Mouse (Mus musculus) bone marrow macrophage, adult 2 months (primary cell): ENCODE measurements around the gene Mdh2. TPM values are rescaled to one million over a fixed set of nuclear protein-coding genes. Genes with fewer than 3 reads are reported as not detected.

Experiments used
- H3K27ac ChIP-seq: 2 replicates; pipeline ENCODE4 v1.5.1; 2012; ENCODE audit warnings: low read depth, low read length; ENCODE audit not compliant: insufficient read depth
- H3K4me1 ChIP-seq: 2 replicates; pipeline ENCODE4 v1.6.1; 2012; ENCODE audit warnings: low read length; ENCODE audit not compliant: control insufficient read depth, insufficient read depth
- H3K4me3 ChIP-seq: 2 replicates; pipeline ENCODE4 v1.5.1; 2012; ENCODE audit warnings: mild to moderate bottlenecking, low read length, moderate library complexity; ENCODE audit not compliant: insufficient read depth
- CTCF ChIP-seq: IDR thresholded peaks from 2 replicates; pipeline ENCODE4 v1.5.1; 2012; ENCODE audit warnings: low read depth, mild to moderate bottlenecking, low read length, moderate library complexity
- POLR2A ChIP-seq: IDR thresholded peaks from 2 replicates; pipeline ENCODE4 v1.6.1; 2012; ENCODE audit warnings: mild to moderate bottlenecking, low read depth, low read length, borderline replicate concordance
- polyA plus RNA-seq: library from polyadenylated mRNA; stranded (reverse); fragments of >200 nt; gene quantifications from 2 replicates; pipeline ENCODE4 v1.2.4, GENCODE M21; 2012; ENCODE audit not compliant: missing spikeins, insufficient read depth, insufficient read length

The Mdh2 gene
- polyA plus RNA-seq, result 92.1 and 126 TPM in 2 replicates

- H3K4me1 ChIP-seq, result peaks cover 31% of the 10 kb centered on the region
Measured at GRCm38 (mm10) chr5:135778471-135779445, at the start of gene Mdh2. Gene Mdh2, plus strand, starts transcription at chr5:135778480.

GRCm38 (mm10) chr5:135729351-135729750 lies 48.9 kb upstream of the Mdh2 start:
- no peak overlapping the region for H3K4me3 ChIP-seq
- H3K27ac ChIP-seq, result no peak overlapping the region
- no peak for TF ChIP-seq CTCF
- TF ChIP-seq POLR2A, result no peak
- peaks cover 6% of the 10 kb centered on the region for H3K4me1 ChIP-seq

More at GRCm38 (mm10) chr5:135778471-135779445, at the start of gene Mdh2:
- H3K27ac ChIP-seq, result peak within 1 kb of the TSS; percentile 84
- peak within 1 kb of the TSS; percentile 70 for H3K4me3 ChIP-seq
- TF ChIP-seq CTCF (no peak), POLR2A (0 out of 2 replicates have a peak, but pooled peaks have one; percentile 6)

DNA sequence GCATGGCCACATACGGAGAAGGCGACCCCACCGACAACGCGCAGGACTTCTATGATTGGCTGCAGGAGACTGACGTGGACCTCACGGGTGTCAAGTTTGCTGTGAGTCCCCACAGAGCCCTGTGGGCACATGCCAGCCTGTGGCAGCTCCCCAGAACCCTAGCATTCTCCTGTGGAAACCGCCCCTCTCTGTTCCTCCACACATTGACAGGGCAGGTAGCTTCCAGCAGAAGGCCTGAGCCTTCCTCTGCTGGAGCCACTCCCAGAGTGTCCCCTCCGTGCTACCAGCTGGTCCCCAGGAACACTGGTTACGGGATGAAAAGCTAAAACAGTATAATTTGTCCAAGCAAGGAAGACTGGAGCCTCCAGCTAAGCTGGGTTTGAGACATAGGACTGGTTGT lies 48.0 kb upstream of the Mdh2 start:
- Histone ChIP-seq H3K4me3 (no peak overlapping the region), H3K4me1 (no peaks in the 10 kb centered on the region), H3K27ac (no peak overlapping the region)
- TF ChIP-seq CTCF (no peak), POLR2A (no peak)

GRCm38 (mm10) chr5:135730916-135731315 lies 47.4 kb upstream of the Mdh2 start:
- TF ChIP-seq POLR2A, result no peak
- TF ChIP-seq CTCF, result no peak
- Histone ChIP-seq H3K4me1 (no peaks in the 10 kb centered on the region), H3K27ac (no peak overlapping the region), H3K4me3 (no peak overlapping the region)

DNA sequence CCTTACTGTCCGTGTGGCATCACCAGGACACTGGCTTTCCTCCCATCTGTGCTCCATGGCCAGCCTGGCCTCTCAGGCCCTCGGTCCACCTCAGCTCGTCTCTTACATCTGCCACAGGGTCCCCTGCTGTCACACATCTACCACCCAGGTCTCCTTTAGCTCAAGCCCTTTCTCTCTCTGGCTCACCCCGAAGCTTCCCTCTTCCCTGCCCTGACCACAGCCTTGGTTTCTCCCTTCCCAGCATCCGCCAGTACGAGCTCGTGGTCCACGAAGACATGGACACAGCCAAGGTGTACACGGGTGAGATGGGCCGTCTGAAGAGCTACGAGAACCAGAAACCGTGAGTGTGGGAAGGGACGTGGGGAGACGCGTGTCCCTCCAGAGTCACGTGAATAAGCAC lies 47.0 kb upstream of the Mdh2 start:
- Histone ChIP-seq H3K4me1 (no peaks in the 10 kb centered on the region), H3K27ac (no peak overlapping the region), H3K4me3 (no peak overlapping the region)
- TF ChIP-seq POLR2A, result no peak
- no peak for TF ChIP-seq CTCF

GRCm38 (mm10) chr5:135733071-135733470 lies 45.2 kb upstream of the Mdh2 start:
- Histone ChIP-seq H3K4me1 (no peaks in the 10 kb centered on the region), H3K27ac (no peak overlapping the region), H3K4me3 (no peak overlapping the region)
- TF ChIP-seq CTCF, result no peak
- TF ChIP-seq POLR2A, result no peak

GRCm38 (mm10) chr5:135734057-135734680 lies 44.1 kb upstream of the Mdh2 start:
- 0 out of 2 replicates have a peak, but pooled peaks cover 2% of the 10 kb centered on the region for H3K4me1 ChIP-seq
- no peak overlapping the region for H3K27ac ChIP-seq
- no peak for TF ChIP-seq POLR2A
- no peak overlapping the region for H3K4me3 ChIP-seq

DNA sequence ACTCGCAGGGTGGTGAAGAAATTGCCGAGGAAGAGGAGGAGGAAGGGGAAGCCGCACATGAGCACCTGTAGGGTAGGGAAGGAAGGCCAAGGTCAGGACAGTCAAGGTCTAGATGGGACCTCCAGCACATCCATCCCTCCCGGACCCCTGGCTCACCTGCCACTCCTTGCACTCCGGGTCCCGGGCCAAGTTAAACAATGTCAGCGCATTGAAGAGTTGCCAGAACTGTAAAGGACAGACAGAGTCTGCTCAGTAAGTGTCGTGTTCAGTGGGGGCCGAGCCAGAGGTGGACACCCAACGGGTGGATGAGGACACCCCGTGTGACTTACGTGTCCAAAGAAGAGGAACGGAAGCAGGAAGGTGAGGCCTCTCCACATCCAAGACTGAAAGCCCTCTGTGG lies 42.5 kb upstream of the Mdh2 start:
- no peak overlapping the region for H3K27ac ChIP-seq
- H3K4me1 ChIP-seq, result peaks cover 2% of the 10 kb centered on the region; the same call in 1 of the 2 replicates
- H3K4me3 ChIP-seq, result no peak overlapping the region
- TF ChIP-seq POLR2A (no peak), CTCF (no peak)

DNA sequence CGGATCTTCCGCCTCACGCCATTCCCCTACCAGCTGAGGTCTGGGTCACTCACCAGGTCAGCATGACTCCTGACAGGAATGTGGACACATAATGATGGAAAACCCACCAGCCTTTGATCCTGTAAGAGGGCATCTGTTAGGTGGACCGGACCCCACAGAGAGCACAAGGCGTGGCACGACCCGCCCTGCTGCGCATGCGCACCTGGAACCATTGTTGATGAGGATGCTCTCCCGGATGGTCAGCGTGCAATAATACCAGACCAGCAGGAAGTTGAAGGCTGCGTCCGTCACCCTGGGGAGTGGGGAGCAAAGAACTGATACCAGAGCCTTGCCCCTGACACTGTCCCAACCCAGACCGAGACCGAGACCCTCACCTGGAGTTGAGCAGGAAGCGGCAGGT lies 41.7 kb upstream of the Mdh2 start:
- H3K27ac ChIP-seq, result no peak overlapping the region
- peaks cover 7% of the 10 kb centered on the region for H3K4me1 ChIP-seq
- H3K4me3 ChIP-seq, result no peak overlapping the region
- TF ChIP-seq CTCF, result no peak

DNA sequence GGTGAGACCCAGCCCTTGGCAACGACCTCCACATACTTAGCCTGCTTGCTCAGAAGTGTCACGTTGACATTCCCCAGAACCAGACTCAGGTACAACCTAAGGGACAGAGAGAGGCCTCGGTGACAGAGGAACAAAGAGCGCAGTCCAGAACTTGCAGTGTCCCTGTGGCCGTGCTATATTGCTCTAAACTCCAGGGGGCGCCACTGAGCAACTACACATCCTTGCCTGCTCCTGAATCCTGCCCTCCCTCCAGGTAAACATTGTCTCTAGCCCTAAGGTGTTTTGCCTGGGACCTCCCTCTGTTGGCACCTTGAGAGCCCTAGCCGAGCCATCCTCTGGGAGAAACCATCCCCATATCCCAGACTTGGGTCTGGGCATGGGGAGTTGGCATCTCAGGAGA lies 41.1 kb upstream of the Mdh2 start:
- TF ChIP-seq CTCF (peak; percentile 56), POLR2A (no peak)
- Histone ChIP-seq H3K27ac (no peak overlapping the region), H3K4me3 (no peak overlapping the region), H3K4me1 (peaks cover 9% of the 10 kb centered on the region)
